Mouse (Mus musculus): ENCODE measurements around the gene Wdr75.

The Wdr75 gene

GRCm38 (mm10) chr1:45794969-45795908 lies at the start of gene Wdr75:
Gene Wdr75, plus strand, starts transcription at chr1:45795166.
- peak; percentile 89 to 93 for DNase-seq (ENCODE audit: low spot score in 2 of 2)

GRCm38 (mm10) chr1:45755902-45756301 lies 39.1 kb upstream of the Wdr75 start:
- no peak for DNase-seq (ENCODE audit: low spot score in 2 of 2)

GRCm38 (mm10) chr1:45756707-45757106 lies 38.3 kb upstream of the Wdr75 start:
- no peak for DNase-seq (ENCODE audit: low spot score in 2 of 2)

GRCm38 (mm10) chr1:45758011-45758410 lies 37.0 kb upstream of the Wdr75 start:
- no peak for DNase-seq (ENCODE audit: low spot score in 2 of 2)

GRCm38 (mm10) chr1:45760667-45761467 lies 34.1 kb upstream of the Wdr75 start:
- no peak for DNase-seq (ENCODE audit: low spot score in 2 of 2)

GRCm38 (mm10) chr1:45761468-45761795 lies 33.5 kb upstream of the Wdr75 start:
- DNase-seq (ENCODE audit: low spot score in 2 of 2) = no peak

GRCm38 (mm10) chr1:45765678-45766077 lies 29.3 kb upstream of the Wdr75 start:
- DNase-seq (ENCODE audit: low spot score in 2 of 2) = no peak

GRCm38 (mm10) chr1:45766123-45766522 lies 28.8 kb upstream of the Wdr75 start:
- DNase-seq (ENCODE audit: low spot score in 2 of 2) = peak in 1 of 2 experiments; percentile 36

GRCm38 (mm10) chr1:45767533-45767932 lies 27.4 kb upstream of the Wdr75 start:
- DNase-seq (ENCODE audit: low spot score in 2 of 2) = no peak

- no peak for DNase-seq (ENCODE audit: low spot score in 2 of 2)
These were observed 25.6 kb upstream of the Wdr75 start for GRCm38 (mm10) chr1:45769321-45769720.

GRCm38 (mm10) chr1:45770051-45770450 lies 24.9 kb upstream of the Wdr75 start:
- no peak for DNase-seq (ENCODE audit: low spot score in 2 of 2)

GRCm38 (mm10) chr1:45780606-45781288 lies 14.2 kb upstream of the Wdr75 start:
- DNase-seq (ENCODE audit: low spot score in 2 of 2) = no peak

GRCm38 (mm10) chr1:45816889-45817288 lies 21.9 kb downstream of the Wdr75 start:
- DNase-seq (ENCODE audit: low spot score in 2 of 2) = peak in 1 of 2 experiments; percentile 63

GRCm38 (mm10) chr1:45818564-45818963 lies 23.6 kb downstream of the Wdr75 start:
- DNase-seq (ENCODE audit: low spot score in 2 of 2) = no peak

GRCm38 (mm10) chr1:45824441-45824840 lies 29.5 kb downstream of the Wdr75 start:
- DNase-seq (ENCODE audit: low spot score in 2 of 2) = no peak

- peak in 1 of 2 experiments; percentile 52 for DNase-seq (ENCODE audit: low spot score in 2 of 2)
These were observed 30.2 kb downstream of the Wdr75 start for GRCm38 (mm10) chr1:45825140-45825539.

GRCm38 (mm10) chr1:45825630-45826029 lies 30.7 kb downstream of the Wdr75 start:
- DNase-seq (ENCODE audit: low spot score in 2 of 2) = no peak

- DNase-seq (ENCODE audit: low spot score in 2 of 2) = no peak
These were observed 31.2 kb downstream of the Wdr75 start for GRCm38 (mm10) chr1:45826148-45826547.

GRCm38 (mm10) chr1:45826796-45827195 lies 31.8 kb downstream of the Wdr75 start:
- DNase-seq (ENCODE audit: low spot score in 2 of 2) = no peak

- no peak for DNase-seq (ENCODE audit: low spot score in 2 of 2)
These were observed 35.7 kb downstream of the Wdr75 start for GRCm38 (mm10) chr1:45830453-45831206.

GRCm38 (mm10) chr1:45835362-45836063 lies 40.5 kb downstream of the Wdr75 start:
- no peak for DNase-seq (ENCODE audit: low spot score in 2 of 2)

All from thymus, postnatal 10 days (tissue).